Mouse (Mus musculus): ENCODE measurements around the gene Eva1a. TPM values are rescaled to one million over a fixed set of nuclear protein-coding genes. Genes with fewer than 3 reads are reported as not detected.
A peak's percentile ranks its signal among the peaks of the same experiment; 100 is the strongest.

Eva1a gene
- under 1 TPM; 0.71 to 0.95 TPM for total RNA-seq (2021)
- long read RNA-seq, experiment 1 = 0 reads
- long read RNA-seq, experiment 2 = 0 reads

DNA sequence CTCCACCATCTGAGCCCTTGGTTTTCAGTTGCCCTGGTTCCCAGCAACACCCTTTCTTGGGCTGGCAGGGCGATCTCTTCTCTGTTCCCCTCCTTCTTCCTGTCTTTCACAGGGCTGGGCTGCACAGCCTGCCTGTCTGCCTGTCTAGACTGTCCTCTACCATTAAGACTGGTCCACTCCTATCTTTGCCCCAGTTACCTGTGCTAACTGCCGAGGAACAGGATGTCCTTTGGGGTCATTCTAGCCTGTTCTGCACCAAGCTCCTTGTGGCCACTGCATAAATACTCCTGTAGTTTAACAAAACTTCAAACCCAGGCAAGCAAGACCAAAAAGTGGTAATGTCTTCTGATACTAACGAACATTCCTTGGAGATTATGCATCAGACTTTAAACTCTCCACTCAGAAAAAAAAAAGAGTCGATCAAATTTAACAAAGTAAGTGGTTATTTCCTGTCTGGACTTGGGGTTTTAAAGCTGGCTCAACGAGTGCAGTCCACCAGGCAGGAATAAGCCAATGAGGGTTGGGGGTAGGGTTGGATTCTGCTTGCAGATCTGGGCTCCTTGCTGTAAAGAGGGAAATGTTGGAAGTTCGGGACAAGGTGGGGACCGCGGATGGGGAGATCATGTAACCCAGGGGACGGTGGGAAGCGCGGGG is at the start of gene Eva1a:
Gene Eva1a (plus strand): TSS at position 210 of the 654 bp plus-strand sequence.
- no peak for TF ChIP-seq CTCF (IDR thresholded peaks at IDR 0.05)
- DNase-seq = no peak
- peak within 1 kb of the TSS; percentile 79 for H3K4me3 ChIP-seq
- intact Hi-C loops (cut with DNase I) = loop anchor here (5.0 kb wide), 2 partner anchors 54 to 56 kb away; no protein-coding TSS in a partner anchor
- H3K27ac ChIP-seq = peak within 1 kb of the TSS; percentile 81

DNA sequence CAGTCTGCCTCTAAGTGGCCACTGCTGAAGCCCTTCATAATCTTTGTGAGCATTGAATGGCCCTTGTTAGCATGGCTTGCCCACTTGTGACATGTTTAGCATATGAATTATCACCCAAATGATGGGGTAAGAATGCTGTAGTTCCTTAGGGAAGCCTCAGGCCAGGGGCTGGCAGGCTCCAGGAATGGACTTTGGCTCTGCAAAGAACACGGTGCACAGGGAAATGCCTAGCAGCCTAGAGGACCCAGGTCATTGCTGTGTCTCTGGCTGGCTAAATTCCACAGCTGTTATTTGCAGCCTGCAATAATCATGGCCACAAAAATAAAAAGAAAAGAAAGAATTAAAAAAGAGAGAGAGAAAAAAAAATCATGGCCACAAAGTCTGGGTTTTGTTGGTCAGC is 28.5 kb upstream of the Eva1a start:
- TF ChIP-seq CTCF (IDR thresholded peaks at IDR 0.05) = no peak
- no peak for DNase-seq
- intact Hi-C loops (cut with DNase I) = no loop called here

DNA sequence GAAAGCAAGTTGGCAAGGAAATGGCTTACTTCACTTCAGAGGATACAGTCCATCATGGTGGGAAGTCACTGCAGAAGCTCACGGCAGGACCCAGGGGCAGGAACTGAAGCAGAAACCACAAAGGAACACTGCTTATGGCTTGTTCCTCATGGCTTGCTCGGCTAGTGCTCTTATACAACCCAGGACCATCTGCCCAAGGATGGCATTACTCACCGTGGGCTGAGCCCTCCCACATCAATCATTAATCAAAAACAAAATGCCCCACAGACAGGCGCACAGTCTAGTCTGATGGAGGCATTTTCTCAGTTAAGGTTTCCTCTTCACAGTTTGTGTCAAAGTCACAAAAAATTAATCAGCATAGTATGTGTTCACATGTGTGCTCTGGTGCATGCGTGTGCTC is 19.8 kb upstream of the Eva1a start:
- no peak for DNase-seq
- Histone ChIP-seq H3K4me3 (no peak overlapping the region), H3K27ac (no peak overlapping the region)
- no peak for TF ChIP-seq CTCF (IDR thresholded peaks at IDR 0.05)
- intact Hi-C loops (cut with DNase I) = no loop called here

More for the DNA sequence above, 28.5 kb upstream of the Eva1a start:
- Histone ChIP-seq H3K27ac (no peak overlapping the region), H3K4me3 (no peak overlapping the region)

DNA sequence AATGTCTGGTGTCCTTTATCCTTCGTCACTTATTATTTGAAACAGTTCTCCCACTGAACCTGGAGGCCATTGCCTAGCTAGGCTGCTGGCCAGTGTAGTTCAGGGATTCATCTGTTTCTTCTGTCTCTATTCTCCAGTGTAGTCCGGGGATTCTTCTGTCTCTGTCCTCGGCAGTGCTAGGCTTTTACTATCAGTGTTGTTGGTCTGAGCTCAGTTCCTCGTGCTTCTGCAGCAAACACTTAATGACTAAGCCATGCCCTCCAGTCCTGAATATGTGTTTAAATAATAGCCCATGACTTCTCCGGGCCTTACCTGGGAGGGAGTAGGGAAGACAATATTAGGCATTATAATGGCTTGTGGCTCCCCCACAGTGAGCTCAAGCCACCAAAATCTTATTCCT is 19.3 kb upstream of the Eva1a start:
- Histone ChIP-seq H3K27ac (no peak overlapping the region), H3K4me3 (no peak overlapping the region)
- no peak for DNase-seq
- TF ChIP-seq CTCF (IDR thresholded peaks at IDR 0.05) = no peak
- intact Hi-C loops (cut with DNase I) = no loop called here

DNA sequence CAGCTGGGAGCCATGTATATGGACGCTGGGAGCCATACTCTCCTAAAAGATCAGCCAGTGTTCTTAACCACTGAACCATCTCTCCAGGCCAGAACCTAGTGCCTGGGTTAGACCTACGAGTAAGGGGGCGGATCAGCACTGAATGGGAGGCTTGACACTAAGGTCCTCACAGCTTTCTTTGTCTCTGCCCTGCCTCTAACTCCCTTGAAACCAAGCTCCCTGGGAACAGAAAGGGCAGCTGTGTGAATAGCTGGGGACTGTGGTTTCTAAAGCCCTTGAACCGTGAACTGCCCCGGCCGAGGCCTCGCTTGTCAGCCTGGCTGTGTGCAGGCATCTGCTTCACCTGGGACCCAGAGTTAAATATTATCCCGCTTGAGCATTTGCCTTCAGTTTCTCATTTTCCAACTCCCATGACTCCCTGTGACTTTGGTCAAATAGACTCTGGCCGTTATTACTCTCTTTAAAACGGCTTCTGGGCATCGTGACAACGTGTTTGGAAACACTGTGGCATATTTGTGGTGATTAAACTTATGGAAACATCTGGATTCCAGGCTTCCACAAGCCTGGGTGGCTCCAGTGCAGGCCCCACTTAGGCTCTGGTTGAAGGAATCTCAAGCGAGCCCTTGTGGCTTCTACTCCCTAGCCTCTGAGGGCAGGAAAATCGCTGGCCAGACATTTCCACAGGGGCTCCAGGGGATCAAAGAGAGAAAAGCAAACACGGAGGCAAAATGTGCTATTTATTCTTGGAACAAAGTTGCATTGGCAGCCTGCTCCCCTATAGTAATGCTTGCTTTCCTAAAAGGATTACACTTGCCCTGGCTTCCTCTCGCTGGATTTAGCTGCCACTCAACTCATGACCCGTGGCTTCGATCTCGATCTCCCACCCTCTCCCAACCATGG is 11.0 kb upstream of the Eva1a start:
- no peak for TF ChIP-seq CTCF (IDR thresholded peaks at IDR 0.05)
- no peak for DNase-seq
- no peak overlapping the region for H3K27ac ChIP-seq
- H3K4me3 ChIP-seq = no peak overlapping the region
- intact Hi-C loops (cut with DNase I) = no loop called here

DNA sequence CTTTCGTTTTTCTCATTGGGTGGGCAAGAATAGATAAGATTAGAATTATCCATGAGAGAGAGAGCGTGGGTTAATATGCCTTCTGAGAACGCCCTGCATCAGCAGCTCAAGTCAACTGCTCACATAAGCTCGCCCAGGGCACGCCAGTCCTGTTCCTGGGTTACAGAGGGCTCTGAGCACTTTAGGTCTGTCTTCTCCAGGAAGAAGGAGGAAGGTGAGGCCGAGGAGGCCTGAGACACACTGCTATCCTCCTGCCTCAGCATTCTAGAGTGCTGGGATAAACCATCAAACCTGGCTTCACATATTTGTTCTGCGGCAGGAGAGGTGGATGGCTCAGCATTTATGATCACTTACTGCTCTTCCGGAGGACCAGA is 10.3 kb upstream of the Eva1a start:
- intact Hi-C loops (cut with DNase I) = no loop called here
- H3K27ac ChIP-seq = no peak overlapping the region
- H3K4me3 ChIP-seq = no peak overlapping the region
- no peak for DNase-seq
- no peak for TF ChIP-seq CTCF (IDR thresholded peaks at IDR 0.05)

DNA sequence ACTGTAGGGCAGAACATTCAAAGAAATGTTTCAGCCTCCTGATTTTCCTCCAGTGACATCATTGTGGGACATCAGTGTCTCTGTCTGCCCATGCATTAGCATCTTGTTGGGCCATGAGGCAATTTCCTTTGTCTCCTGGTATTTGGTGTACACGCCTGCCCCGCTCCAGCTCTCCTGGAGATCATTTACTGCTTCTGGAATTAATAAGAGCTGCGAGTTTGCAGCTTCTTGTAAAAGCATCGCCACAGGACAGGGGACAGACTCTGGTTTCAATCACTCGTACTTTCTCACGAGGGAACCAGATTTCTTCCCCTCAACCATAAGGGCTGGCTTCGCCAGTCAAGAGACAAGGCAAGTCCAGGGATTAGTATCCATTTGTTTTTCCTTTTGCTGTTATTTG is 3.6 kb upstream of the Eva1a start:
- H3K27ac ChIP-seq = no peak overlapping the region
- intact Hi-C loops (cut with DNase I) = no loop called here
- DNase-seq = no peak
- H3K4me3 ChIP-seq = no peak overlapping the region
- no peak for TF ChIP-seq CTCF (IDR thresholded peaks at IDR 0.05)

DNA sequence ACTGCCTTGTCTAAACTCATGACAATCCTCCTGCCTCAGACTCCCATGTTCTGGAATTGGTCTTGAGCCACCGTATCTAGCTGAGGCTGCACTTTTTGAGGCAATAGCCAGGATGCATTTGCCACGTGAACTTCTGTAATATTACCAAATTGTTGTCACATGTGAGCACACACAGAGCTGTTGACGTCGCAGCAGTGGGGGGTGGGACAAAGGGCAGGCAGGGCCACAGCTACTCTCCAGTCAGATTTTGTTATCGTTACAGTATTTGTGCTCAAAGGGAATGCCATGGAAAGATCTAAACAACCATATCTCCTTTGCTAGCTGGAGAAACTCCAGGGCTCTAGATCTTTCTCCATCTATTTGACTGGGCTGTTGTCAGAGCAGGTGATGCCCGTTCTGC is 1.6 kb upstream of the Eva1a start:
- DNase-seq = no peak
- no peak overlapping the region for H3K4me3 ChIP-seq
- intact Hi-C loops (cut with DNase I) = no loop called here
- no peak for TF ChIP-seq CTCF (IDR thresholded peaks at IDR 0.05)
- no peak overlapping the region for H3K27ac ChIP-seq

DNA sequence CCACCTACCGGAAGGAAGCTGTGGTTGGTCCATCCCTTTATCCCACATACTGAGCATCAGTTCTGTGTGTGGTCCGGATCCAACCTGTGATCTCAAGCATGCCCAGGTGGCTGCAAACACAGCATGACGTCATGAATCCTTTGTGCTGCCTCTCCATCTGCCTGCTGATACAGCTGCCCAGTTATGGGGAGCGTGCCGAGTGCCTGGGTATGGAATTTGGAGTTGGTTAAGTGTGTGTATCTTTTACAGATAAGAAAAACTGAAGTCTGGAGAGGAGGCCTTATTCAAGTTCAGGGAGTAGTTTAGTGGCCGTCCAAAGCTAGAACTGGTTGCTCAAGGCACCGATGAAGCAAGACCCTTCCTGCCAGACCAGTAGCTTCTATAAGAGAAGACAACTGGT is 875 bp upstream of the Eva1a start:
- no peak for DNase-seq
- intact Hi-C loops (cut with DNase I) = loop anchor here (5.0 kb wide), 2 partner anchors 53 to 57 kb away; no protein-coding TSS in a partner anchor
- Histone ChIP-seq H3K27ac (no peak overlapping the region), H3K4me3 (no peak overlapping the region)
- TF ChIP-seq CTCF (IDR thresholded peaks at IDR 0.05) = no peak

DNA sequence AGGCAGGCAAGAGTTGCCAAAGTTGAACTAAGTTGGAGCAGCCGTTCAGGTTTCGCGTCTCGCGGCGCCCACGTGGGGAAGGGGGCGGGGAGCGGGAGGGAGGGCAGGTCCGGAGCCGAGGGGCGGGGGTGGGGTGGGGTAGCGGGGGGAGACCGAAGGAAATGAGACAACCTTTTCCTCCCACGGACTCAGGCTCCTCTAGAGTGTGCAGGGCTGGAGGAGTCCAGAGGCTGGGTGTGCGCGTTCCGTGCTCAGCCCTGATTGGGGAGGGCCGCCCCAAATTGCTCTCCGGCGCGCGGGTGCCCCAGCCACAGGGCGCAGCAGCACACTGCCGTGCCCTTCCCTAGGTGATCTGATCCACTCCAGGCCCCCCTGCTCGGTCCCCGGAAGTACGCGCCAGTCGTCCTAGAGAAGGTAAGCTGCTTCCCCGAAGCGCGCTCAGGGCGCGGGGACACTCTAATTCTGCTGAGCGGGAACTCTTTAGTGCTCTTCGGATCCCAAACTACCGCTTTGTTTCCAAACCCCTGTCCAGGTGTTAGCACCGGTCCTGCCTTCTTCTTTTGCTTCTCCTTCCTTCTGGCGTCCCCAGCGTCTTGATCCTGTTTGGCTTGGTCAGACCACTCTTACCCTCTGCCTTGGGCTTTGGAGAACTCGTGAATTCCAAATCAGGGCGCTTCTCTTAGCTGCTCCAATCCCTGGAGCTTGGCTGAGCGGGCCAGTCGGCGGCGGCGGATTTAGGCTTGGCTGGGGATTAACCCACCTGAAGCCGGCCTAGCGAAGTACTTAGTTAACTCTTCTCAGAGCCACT is 849 bp downstream of the Eva1a start:
- peak overlapping the region; percentile 81 for H3K27ac ChIP-seq
- intact Hi-C loops (cut with DNase I) = loop anchor here (5.0 kb wide), 2 partner anchors 54 to 56 kb away; no protein-coding TSS in a partner anchor
- H3K4me3 ChIP-seq = peak overlapping the region; percentile 79
- peak; percentile 26 for DNase-seq
- TF ChIP-seq CTCF (IDR thresholded peaks at IDR 0.05) = no peak

DNA sequence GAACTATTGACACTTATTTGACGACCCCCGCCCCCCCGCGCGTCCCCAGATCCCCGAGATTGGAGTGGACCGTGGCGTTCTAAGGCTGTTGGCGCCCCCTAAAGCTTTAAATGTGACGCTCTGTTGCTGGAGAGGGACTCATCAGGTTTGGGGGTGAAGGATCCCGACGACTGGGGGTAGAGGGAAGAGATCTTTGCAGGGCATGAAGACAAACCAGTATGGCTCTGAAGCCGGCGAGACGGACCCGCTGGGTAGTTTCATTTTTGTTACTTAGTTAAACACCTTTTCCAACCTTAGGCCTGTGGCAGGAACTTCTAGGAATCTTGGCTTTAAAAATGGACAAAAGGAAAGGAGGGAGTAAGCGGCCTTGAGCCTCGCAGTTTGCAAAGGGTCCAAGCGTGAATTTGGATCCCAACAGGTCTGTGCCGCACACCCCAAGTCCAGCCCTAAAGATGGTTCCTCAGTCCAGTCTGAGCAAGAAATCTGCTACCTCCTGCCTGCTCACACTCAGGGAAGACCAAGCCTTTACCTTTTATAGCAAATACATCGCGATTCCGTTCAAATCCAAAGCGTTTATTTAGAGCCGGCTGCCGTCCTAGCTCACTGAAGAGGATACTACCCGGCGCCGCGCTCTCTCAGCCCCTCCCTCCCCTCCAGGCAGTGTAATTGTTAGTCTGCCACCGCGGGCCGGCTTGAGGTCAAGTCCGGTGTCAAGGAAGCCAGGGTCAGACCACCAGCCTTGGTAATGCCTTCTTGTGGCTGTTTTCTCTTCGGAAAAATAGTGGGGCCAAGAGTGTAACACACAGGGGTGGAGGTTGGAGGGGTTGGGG is 1.7 kb downstream of the Eva1a start:
- Histone ChIP-seq H3K27ac (peak overlapping the region; percentile 81), H3K4me3 (peak overlapping the region; percentile 79)
- peak; percentile 32 for TF ChIP-seq CTCF (IDR thresholded peaks at IDR 0.05)
- intact Hi-C loops (cut with DNase I) = loop anchor here (5.0 kb wide), 2 partner anchors 55 kb away; no protein-coding TSS in a partner anchor
- no peak for DNase-seq

Data from gastrocnemius, adult 2 months (tissue).